Mouse (Mus musculus): ENCODE measurements at regions not wholly inside any gene's neighbourhood (a gene's known extent, or its start where the extent isn't known, plus 50 kb on each side); places are given as distances from the start of the nearest gene placed in this dataset.

- H3K4me2 ChIP-seq (ENCODE audit: low read depth, low read length) = no peak overlapping the region
- WGBS = 94% methylated on average over 10 of the region's 10 CpGs
- ATAC-seq (ENCODE audit: low read depth) = no peak
- H3K27me3 ChIP-seq (ENCODE audit: control insufficient read depth, insufficient read depth, low read length) = no peaks in the 10 kb centered on the region
- no peak overlapping the region for H3K27ac ChIP-seq (ENCODE audit: low read depth, low read length)
- no peaks in the 10 kb centered on the region for H3K9me3 ChIP-seq (ENCODE audit: control insufficient read depth, low read length)
- no peaks in the 10 kb centered on the region for H3K4me1 ChIP-seq (ENCODE audit: control insufficient read depth, insufficient read depth, low read length)
- H3K9ac ChIP-seq (replicated peaks; ENCODE audit: low read depth, low read length) = no peak overlapping the region
- no peaks in the 10 kb centered on the region for H3K36me3 ChIP-seq (ENCODE audit: control insufficient read depth, insufficient read depth, low read length)
- no peak overlapping the region for H3K4me3 ChIP-seq (ENCODE audit: low read depth, low read length)
Measured at GRCm38 (mm10) chr17:68149237-68149792, 124.3 kb upstream of the L3mbtl4 start.

- no peak for ATAC-seq (ENCODE audit: low read depth)
- no peak overlapping the region for H3K4me2 ChIP-seq (ENCODE audit: low read depth, low read length)
Measured at GRCm38 (mm10) chr17:68152438-68153120, 121.0 kb upstream of the L3mbtl4 start.

GRCm38 (mm10) chr17:68154879-68155278 is 118.7 kb upstream of the L3mbtl4 start:
- 92% methylated on average over 4 of the region's 4 CpGs for WGBS
- no peak overlapping the region for H3K9ac ChIP-seq (replicated peaks; ENCODE audit: low read depth, low read length)
- no peak overlapping the region for H3K4me2 ChIP-seq (ENCODE audit: low read depth, low read length)
- H3K9me3 ChIP-seq (ENCODE audit: control insufficient read depth, low read length) = no peaks in the 10 kb centered on the region
- H3K4me3 ChIP-seq (ENCODE audit: low read depth, low read length) = no peak overlapping the region
- no peak for ATAC-seq (ENCODE audit: low read depth)
- no peaks in the 10 kb centered on the region for H3K27me3 ChIP-seq (ENCODE audit: control insufficient read depth, insufficient read depth, low read length)
- no peak overlapping the region for H3K27ac ChIP-seq (ENCODE audit: low read depth, low read length)
- H3K4me1 ChIP-seq (ENCODE audit: control insufficient read depth, insufficient read depth, low read length) = no peaks in the 10 kb centered on the region
- H3K36me3 ChIP-seq (ENCODE audit: control insufficient read depth, insufficient read depth, low read length) = no peaks in the 10 kb centered on the region

More at GRCm38 (mm10) chr17:68152438-68153120, 121.0 kb upstream of the L3mbtl4 start:
- H3K36me3 ChIP-seq (ENCODE audit: control insufficient read depth, insufficient read depth, low read length) = no peaks in the 10 kb centered on the region
- no peaks in the 10 kb centered on the region for H3K27me3 ChIP-seq (ENCODE audit: control insufficient read depth, insufficient read depth, low read length)
- no peaks in the 10 kb centered on the region for H3K9me3 ChIP-seq (ENCODE audit: control insufficient read depth, low read length)
- WGBS = 94% methylated on average over 11 of the region's 11 CpGs
- no peak overlapping the region for H3K4me3 ChIP-seq (ENCODE audit: low read depth, low read length)
- H3K4me1 ChIP-seq (ENCODE audit: control insufficient read depth, insufficient read depth, low read length) = no peaks in the 10 kb centered on the region
- H3K9ac ChIP-seq (replicated peaks; ENCODE audit: low read depth, low read length) = no peak overlapping the region
- no peak overlapping the region for H3K27ac ChIP-seq (ENCODE audit: low read depth, low read length)

DNA sequence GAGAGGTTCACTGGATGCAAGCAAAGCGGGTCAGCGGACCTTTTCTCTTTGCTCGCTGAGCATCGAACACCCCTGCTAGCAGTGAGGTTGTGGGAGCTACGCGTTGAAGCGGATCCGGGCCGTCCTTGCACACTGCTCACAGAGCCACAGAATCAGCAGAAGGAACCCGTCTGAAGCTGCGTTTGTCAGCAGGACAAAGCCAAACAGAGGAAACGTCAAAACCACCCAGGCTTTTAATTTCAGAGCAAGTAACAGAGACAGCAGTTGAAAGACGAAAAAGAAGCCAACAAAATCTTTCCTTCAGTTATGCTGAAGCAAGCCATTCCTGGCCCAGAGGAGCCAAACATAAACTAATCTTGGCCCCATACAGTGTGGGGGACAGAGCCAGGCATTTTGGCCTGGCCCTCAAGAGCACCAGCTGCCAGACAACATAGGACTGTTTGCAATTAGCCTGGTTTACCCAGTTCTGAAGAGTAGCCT is 115.4 kb upstream of the L3mbtl4 start:
- WGBS = 30% methylated on average over 13 of the region's 13 CpGs
- ATAC-seq (ENCODE audit: low read depth) = no peak
- no peaks in the 10 kb centered on the region for H3K36me3 ChIP-seq (ENCODE audit: control insufficient read depth, insufficient read depth, low read length)
- no peak overlapping the region for H3K27ac ChIP-seq (ENCODE audit: low read depth, low read length)
- H3K4me3 ChIP-seq (ENCODE audit: low read depth, low read length) = no peak overlapping the region
- H3K27me3 ChIP-seq (ENCODE audit: control insufficient read depth, insufficient read depth, low read length) = no peaks in the 10 kb centered on the region
- H3K9ac ChIP-seq (replicated peaks; ENCODE audit: low read depth, low read length) = no peak overlapping the region
- H3K9me3 ChIP-seq (ENCODE audit: control insufficient read depth, low read length) = no peaks in the 10 kb centered on the region
- no peak overlapping the region for H3K4me2 ChIP-seq (ENCODE audit: low read depth, low read length)
- H3K4me1 ChIP-seq (ENCODE audit: control insufficient read depth, insufficient read depth, low read length) = no peaks in the 10 kb centered on the region

DNA sequence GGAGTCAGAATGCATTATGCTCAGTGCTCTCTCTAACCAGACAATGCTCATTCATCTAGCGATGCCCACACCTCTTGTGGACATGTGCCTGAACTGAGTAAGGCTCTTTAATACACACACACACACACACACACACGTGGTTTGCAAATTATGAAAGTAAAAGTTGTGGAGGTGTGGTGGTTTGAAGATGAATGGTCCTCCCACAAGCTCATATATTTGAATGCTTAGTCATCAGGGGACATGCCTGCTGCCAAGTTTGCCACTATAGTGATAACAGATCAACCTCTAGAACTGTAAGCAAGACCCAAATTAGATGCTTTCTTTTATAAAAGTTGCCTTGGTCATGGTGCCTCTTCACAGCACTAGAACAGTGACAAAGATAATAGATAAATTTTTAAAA is 112.5 kb upstream of the L3mbtl4 start:
- 82% methylated on average over 2 of the region's 2 CpGs for WGBS
- H3K4me2 ChIP-seq (ENCODE audit: low read depth, low read length) = no peak overlapping the region

DNA sequence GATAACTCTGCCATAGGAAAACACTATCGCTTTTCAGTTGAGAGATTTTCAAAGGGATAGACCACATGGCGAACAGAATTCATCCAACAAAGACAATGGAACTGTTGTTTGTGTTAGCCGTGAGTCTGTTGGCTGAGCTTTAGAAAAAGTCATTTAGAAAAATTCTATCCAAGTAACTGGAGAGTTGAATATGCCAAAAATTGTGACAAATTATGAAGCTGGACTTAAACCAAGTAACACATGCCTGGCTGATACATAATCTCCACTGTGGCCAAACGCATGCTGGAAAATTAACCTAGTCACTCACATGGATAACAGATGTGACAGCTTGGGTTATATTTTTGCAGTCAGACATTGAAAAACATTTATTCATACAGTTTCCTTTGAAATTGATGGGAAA is 110.1 kb upstream of the L3mbtl4 start:
- Histone ChIP-seq H3K9me3 (ENCODE audit: control insufficient read depth, low read length) (no peaks in the 10 kb centered on the region), H3K27me3 (ENCODE audit: control insufficient read depth, insufficient read depth, low read length) (no peaks in the 10 kb centered on the region), H3K9ac (replicated peaks; ENCODE audit: low read depth, low read length) (no peak overlapping the region), H3K36me3 (ENCODE audit: control insufficient read depth, insufficient read depth, low read length) (no peaks in the 10 kb centered on the region), H3K4me1 (ENCODE audit: control insufficient read depth, insufficient read depth, low read length) (no peaks in the 10 kb centered on the region), H3K4me2 (ENCODE audit: low read depth, low read length) (no peak overlapping the region), H3K4me3 (ENCODE audit: low read depth, low read length) (no peak overlapping the region), H3K27ac (ENCODE audit: low read depth, low read length) (no peak overlapping the region)
- ATAC-seq (ENCODE audit: low read depth) = no peak
- 68% methylated on average over 4 of the region's 4 CpGs for WGBS

More for the DNA sequence above, 112.5 kb upstream of the L3mbtl4 start:
- no peak overlapping the region for H3K9ac ChIP-seq (replicated peaks; ENCODE audit: low read depth, low read length)
- no peaks in the 10 kb centered on the region for H3K27me3 ChIP-seq (ENCODE audit: control insufficient read depth, insufficient read depth, low read length)
- H3K4me3 ChIP-seq (ENCODE audit: low read depth, low read length) = no peak overlapping the region
- H3K27ac ChIP-seq (ENCODE audit: low read depth, low read length) = no peak overlapping the region
- no peaks in the 10 kb centered on the region for H3K4me1 ChIP-seq (ENCODE audit: control insufficient read depth, insufficient read depth, low read length)
- no peak for ATAC-seq (ENCODE audit: low read depth)
- H3K36me3 ChIP-seq (ENCODE audit: control insufficient read depth, insufficient read depth, low read length) = no peaks in the 10 kb centered on the region
- H3K9me3 ChIP-seq (ENCODE audit: control insufficient read depth, low read length) = no peaks in the 10 kb centered on the region

DNA sequence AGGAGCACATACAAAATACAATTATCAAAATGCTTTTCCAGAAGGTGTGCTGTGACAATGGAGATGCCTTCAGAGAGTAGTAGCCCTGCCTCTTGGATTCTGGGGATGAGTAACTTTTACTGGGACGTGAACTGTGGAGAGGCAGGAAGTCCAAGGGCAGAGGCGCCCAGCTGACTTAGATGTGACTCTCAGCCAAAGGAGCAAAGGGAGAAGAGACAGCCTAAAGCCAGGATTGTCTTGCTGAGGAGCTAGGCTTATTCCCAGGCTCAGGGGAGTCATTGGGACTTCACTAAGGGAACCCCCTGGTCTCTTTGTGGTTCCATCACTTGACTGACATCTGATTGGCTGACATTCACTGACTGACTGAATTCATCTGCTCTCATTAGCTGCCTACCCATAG is 108.9 kb upstream of the L3mbtl4 start:
- H3K27me3 ChIP-seq (ENCODE audit: control insufficient read depth, insufficient read depth, low read length) = no peaks in the 10 kb centered on the region
- H3K4me3 ChIP-seq (ENCODE audit: low read depth, low read length) = no peak overlapping the region
- H3K9me3 ChIP-seq (ENCODE audit: control insufficient read depth, low read length) = no peaks in the 10 kb centered on the region
- ATAC-seq (ENCODE audit: low read depth) = no peak
- H3K4me1 ChIP-seq (ENCODE audit: control insufficient read depth, insufficient read depth, low read length) = no peaks in the 10 kb centered on the region
- H3K9ac ChIP-seq (replicated peaks; ENCODE audit: low read depth, low read length) = no peak overlapping the region
- H3K36me3 ChIP-seq (ENCODE audit: control insufficient read depth, insufficient read depth, low read length) = no peaks in the 10 kb centered on the region
- no peak overlapping the region for H3K4me2 ChIP-seq (ENCODE audit: low read depth, low read length)
- no peak overlapping the region for H3K27ac ChIP-seq (ENCODE audit: low read depth, low read length)
- 84% methylated on average over 2 of the region's 2 CpGs for WGBS

DNA sequence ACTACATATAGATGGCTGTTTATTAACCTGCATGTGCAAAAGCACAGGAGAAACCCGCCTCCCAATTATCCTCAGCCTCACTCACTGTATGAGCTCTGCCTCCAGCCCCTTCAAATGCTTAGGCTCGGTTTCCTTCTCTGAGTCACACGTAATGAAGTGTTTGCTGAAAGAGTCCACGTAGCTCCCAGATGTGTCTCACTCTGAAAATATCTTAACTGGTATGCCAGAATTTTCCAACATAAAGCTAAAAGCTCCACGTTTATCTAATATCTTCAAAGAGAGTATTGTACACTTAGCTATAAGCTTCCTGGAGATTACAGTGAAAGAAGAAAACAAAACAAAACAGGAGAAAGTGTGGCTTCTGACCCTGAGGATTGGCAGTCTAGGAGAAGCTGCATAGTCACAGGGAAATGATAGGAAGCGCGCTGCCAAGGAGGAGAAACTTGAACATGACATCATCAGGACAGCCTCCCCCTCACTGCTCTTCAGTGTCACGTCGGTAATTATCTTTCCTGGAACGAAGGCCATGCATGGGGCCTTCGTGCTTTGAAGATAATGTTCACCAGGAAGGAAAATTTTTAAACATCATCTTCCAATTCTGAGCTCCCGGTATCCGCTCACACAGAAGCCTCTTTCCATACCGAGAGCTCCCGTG is 108.3 kb upstream of the L3mbtl4 start:
- Histone ChIP-seq H3K36me3 (ENCODE audit: control insufficient read depth, insufficient read depth, low read length) (no peaks in the 10 kb centered on the region), H3K4me3 (ENCODE audit: low read depth, low read length) (no peak overlapping the region), H3K27me3 (ENCODE audit: control insufficient read depth, insufficient read depth, low read length) (no peaks in the 10 kb centered on the region), H3K4me1 (ENCODE audit: control insufficient read depth, insufficient read depth, low read length) (no peaks in the 10 kb centered on the region), H3K4me2 (ENCODE audit: low read depth, low read length) (no peak overlapping the region), H3K9ac (replicated peaks; ENCODE audit: low read depth, low read length) (no peak overlapping the region), H3K9me3 (ENCODE audit: control insufficient read depth, low read length) (no peaks in the 10 kb centered on the region), H3K27ac (ENCODE audit: low read depth, low read length) (no peak overlapping the region)
- no peak for ATAC-seq (ENCODE audit: low read depth)
- 72% methylated on average over 15 of the region's 15 CpGs for WGBS

DNA sequence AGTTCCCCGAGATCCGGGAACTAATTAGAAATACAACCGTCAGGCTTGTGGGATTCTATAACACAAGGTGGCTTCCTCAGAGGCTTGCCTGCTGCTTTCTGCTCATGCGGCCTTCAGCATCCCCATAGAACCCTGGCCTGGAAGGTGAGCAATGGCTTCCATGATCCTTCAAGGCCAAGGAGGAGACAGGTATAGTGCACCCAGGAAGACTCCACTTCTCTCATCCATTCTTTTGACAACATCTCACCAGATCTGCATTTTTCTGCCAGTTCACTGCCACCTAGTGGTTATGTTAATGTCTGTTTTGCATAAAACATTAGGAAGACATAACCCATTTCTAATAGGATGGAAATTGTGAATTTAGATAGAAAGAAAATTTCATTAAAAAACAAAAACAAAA is 107.2 kb upstream of the L3mbtl4 start:
- Histone ChIP-seq H3K9ac (replicated peaks; ENCODE audit: low read depth, low read length) (no peak overlapping the region), H3K27ac (ENCODE audit: low read depth, low read length) (no peak overlapping the region), H3K4me1 (ENCODE audit: control insufficient read depth, insufficient read depth, low read length) (no peaks in the 10 kb centered on the region), H3K9me3 (ENCODE audit: control insufficient read depth, low read length) (no peaks in the 10 kb centered on the region), H3K27me3 (ENCODE audit: control insufficient read depth, insufficient read depth, low read length) (no peaks in the 10 kb centered on the region), H3K36me3 (ENCODE audit: control insufficient read depth, insufficient read depth, low read length) (no peaks in the 10 kb centered on the region), H3K4me2 (ENCODE audit: low read depth, low read length) (no peak overlapping the region), H3K4me3 (ENCODE audit: low read depth, low read length) (no peak overlapping the region)
- 87% methylated on average over 4 of the region's 4 CpGs for WGBS
- no peak for ATAC-seq (ENCODE audit: low read depth)
